Mouse (Mus musculus): Measurements from ENCODE around the gene Atp2c1.

The Atp2c1 gene

GRCm38 (mm10) chr9:105368605-105369004, 158.5 kb downstream of the Atp2c1 start:
- no peak for DNase-seq (ENCODE audit: low read depth, low spot score)

GRCm38 (mm10) chr9:105366199-105366598, 160.9 kb downstream of the Atp2c1 start:
- DNase-seq (ENCODE audit: low read depth, low spot score), result no peak

DNA sequence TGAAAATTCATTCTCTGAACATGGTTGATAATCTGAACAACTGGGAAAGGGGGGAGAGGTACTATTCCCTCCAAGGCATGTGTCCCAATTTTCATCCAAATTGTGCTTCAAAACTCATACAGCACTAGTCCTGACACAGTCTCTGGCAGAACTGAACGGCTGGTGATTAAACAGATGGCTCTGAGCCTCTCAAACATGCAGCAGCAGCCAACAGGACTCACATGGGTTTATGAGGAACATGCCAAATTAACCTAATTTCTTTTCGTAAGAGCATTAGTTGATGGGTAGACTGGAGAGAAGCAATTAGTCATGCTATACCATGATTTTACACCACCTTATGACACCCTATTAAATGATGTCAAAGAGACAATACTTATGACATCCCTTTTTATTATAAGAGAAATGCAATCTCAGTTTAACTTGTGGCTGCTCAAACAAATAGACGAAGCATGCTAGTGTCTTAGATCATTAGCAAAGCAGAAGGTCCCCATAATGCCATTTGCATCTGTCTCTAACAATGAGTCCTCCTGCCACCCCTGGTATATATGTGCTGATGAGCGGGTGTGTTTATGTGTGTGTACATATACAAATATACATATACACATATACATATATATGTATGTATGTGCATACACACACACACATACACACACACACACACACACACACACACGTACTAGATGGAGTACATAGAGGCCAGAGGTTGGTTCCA, 163.4 kb downstream of the Atp2c1 start:
- no peak for DNase-seq (ENCODE audit: low read depth, low spot score)

- DNase-seq (ENCODE audit: low read depth, low spot score), result no peak
Observed at GRCm38 (mm10) chr9:105362181-105362580, 164.9 kb downstream of the Atp2c1 start.
